Mouse (Mus musculus) frontal cortex, adult 2 months (tissue): Measurements from ENCODE around the gene Rreb1. TPM values are rescaled to one million over a fixed set of nuclear protein-coding genes. Genes with fewer than 3 reads are reported as not detected.

ENCODE experiments used
- DNase-seq, 2 experiments: peaks; one replicate each; pipeline ENCODE4 v3.0.0; 2022; ENCODE audit warnings: low spot score in 1 of 2; ENCODE audit errors: extremely low spot score in 1 of 2
- polyA plus RNA-seq: library from polyadenylated mRNA; depleted of rRNA; stranded (reverse); fragments of >200 nt; gene quantifications from 2 replicates; pipeline ENCODE4 v1.2.3, GENCODE M21; 2012

The Rreb1 gene
- polyA plus RNA-seq, 1 experiment = 38.2 TPM

- DNase-seq = no peak
These were observed 94.1 kb downstream of the Rreb1 start for GRCm38 (mm10) chr13:37872142-37872835.

DNA sequence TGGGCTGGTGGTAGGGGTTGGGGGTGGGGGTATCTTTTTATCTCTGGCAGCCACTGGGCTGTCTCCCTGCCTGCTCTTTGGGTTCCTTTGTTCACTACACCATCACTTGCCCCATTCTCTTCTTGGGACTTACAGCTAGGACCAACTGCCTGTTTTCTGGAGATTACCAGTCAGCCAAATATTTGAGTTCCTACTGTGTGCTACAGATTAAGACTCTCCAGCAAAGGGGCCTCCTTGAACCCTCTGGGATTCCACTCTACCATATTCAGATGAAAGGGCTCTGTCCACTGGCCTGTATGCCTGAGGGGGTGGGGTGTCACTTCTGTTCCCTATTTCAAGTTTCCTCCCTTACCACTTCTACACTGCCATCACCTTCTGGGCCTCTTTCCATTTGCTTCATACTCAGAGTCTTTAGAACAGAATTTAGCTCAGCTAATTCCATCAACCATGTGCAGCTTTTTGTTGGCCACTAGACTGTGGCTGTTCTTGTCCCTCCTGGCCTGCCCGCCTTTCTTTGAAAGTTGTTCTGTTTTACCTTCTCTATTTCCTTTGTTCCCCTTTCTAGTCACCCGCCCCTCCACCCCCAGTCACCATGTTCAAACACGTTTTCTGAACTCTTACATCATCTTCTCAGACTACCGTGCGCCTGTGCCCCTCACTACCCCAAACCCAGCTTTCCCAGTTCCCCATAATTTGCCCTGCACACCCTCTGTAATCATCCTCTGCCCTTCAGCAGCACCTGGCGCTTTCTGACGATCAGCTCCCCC, 95.1 kb downstream of the Rreb1 start:
- DNase-seq = no peak

- DNase-seq = no peak
These were observed 97.7 kb downstream of the Rreb1 start for GRCm38 (mm10) chr13:37875919-37876318.

DNA sequence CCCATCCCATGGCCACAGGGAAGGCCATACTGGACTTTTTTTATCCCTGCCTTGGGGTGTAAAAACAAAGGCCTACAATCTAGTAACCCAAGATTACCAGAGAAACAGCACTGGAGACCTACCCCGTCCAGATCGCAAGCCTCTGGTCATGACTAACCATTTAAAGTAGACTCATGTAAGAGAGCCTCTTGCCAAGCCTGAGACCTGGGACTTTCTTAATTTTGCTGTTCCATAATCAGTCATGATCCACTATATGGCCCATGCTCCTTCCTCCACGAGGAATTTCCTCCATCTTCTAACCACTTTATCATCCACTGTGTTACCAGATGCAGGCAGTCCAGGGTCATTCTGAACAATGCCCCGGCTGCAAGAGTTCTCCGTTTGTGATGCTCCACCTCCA, 98.2 kb downstream of the Rreb1 start:
- DNase-seq = no peak

- no peak for DNase-seq
These were observed 98.6 kb downstream of the Rreb1 start for GRCm38 (mm10) chr13:37876836-37877235.

DNA sequence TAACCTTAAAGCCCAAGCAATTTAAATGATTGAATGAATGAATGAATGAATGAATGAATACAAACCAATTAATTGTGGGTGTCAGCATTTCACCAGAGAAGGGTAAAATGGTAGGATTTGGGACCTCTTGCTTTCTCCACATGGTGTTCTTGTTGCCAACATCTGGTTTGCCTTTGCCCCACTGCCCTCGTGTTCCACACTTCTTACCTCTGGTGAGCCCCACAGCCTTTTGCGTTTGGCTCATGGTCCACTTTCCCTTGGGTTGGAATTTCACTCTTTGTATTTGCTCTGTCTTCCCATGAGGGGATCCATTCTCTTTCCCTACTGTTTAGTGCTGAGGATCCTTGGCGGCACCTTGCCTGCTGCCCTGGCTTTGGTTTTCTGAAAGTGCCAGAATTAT, 99.0 kb downstream of the Rreb1 start:
- DNase-seq = no peak

- no peak for DNase-seq
These were observed 100.7 kb downstream of the Rreb1 start for GRCm38 (mm10) chr13:37878918-37879331.

GRCm38 (mm10) chr13:37879556-37879955, 101.4 kb downstream of the Rreb1 start:
- no peak for DNase-seq

GRCm38 (mm10) chr13:37880035-37880434, 101.8 kb downstream of the Rreb1 start:
- no peak for DNase-seq

DNA sequence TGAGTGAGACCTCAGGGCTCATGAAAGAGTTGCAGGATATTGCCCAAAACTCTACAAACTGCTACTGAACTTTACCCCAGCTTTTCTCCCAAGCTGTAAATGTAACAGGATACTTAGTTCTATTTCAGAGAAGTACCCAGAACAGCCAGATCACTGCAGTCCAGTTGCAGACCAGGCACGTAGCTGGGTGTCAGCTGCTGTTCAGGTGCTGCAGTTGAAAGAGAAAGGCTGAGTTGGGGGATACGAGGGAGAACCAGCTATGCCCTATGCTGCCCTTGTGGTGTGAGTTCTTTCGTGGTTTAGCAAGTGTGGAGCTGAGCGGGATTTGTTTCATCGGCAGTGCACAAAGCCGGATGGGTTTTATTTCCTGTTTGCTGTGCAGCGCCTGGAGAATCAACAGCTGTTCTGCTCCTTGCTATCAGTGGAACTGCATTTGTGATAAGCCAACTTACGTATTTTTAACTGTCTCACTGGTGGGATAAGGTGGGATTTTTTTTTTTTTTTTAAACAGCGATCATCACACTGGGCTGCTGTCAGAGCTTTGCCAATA, 102.5 kb downstream of the Rreb1 start:
- no peak for DNase-seq

DNA sequence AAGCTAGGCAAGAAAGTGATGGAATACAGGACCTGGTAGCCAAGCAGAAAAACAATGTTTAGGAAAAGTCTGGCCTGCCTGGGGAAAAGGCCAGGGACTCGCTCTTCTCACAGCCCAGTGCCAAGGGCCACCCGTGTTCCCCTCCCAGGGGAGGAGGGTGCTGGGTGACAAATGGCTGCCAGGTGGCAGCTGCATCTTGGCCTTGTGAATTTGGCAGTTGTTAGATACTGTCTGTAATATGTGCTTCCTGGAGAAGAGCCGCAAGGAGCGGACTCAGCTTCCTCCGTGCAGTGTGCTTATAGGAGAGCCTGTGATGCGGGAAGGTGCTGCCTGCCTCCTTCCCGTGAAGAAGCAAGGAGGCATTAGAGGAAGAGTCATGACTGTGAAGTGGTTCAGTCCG, 104.3 kb downstream of the Rreb1 start:
- DNase-seq = no peak

GRCm38 (mm10) chr13:37883008-37883407, 104.8 kb downstream of the Rreb1 start:
- DNase-seq = no peak

DNA sequence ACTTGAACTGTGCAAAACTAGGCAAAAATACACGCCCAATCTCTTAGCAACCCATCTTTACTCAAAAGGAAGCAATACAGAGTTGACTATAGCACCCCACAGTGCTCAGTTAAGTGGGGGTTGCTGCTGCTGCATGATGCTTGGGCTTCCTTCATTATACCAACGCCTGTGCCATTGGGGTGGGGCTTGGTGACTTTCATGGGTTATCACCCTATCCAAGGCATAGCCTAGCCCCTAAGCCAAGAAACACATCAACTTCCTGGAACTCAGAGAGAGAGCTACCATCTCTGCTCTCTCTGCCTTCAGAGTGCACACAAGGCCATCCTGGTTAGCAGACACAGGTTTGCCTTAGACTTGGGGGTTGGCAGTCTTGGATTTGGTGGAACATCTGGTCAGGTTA, 107.2 kb downstream of the Rreb1 start:
- DNase-seq = no peak

DNA sequence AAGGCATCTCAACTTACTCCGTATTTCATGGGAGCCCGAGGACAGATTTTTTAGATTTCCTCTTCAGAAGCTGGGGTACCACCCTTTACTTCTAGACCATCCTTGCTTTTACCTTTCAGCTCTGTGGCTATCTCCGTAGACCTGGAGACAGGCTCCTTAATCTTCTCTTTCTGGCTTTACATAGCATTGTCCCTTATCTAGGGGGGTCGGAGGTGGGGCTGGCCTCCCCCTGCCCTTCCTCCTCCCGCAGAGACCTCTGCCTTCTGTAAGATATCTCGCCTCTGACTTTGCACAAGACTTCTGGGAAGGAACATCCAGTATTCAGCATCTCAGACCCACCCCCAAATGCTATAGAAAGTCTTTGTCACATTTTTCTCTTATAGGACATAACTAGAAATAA, 107.8 kb downstream of the Rreb1 start:
- DNase-seq = no peak

- DNase-seq = no peak
These were observed 116.6 kb downstream of the Rreb1 start for GRCm38 (mm10) chr13:37894756-37895155.

DNA sequence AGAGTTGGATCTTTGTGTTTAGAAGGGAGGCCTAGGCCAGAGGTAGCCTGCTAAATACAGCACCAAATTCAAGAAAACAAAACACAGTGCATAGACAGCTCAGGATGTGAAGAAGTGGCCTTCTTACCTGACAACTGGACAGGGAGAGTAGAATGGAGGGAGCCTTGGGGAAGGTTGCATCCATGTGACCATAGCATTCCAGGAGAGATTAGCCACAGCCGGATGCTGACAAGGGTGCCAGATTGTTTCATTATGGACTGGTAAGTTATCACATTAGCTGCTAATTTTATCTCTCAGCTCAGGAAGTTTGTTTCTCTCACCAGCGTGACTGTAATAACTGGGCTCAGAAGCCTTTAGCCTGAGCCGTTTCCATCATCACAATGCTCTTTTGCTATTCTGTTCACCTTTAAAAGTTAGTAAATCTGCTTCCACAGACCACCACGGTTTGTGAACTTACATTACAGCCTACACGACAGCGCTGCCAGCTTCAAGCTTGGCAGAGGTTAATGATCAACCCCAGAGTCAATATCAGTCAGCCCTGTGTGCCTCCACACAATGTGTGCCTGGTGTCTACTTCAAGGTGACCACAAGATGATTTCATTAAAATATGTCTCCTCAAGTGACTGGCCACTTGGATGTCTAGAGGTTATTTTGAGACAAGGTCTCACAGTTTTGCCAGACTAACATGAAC, 117.5 kb downstream of the Rreb1 start:
- no peak for DNase-seq

- DNase-seq = no peak
These were observed 118.2 kb downstream of the Rreb1 start for GRCm38 (mm10) chr13:37896423-37896822.

GRCm38 (mm10) chr13:37898772-37899171, 120.6 kb downstream of the Rreb1 start:
- DNase-seq = no peak

- no peak for DNase-seq
These were observed 124.8 kb downstream of the Rreb1 start for GRCm38 (mm10) chr13:37903036-37903435.

DNA sequence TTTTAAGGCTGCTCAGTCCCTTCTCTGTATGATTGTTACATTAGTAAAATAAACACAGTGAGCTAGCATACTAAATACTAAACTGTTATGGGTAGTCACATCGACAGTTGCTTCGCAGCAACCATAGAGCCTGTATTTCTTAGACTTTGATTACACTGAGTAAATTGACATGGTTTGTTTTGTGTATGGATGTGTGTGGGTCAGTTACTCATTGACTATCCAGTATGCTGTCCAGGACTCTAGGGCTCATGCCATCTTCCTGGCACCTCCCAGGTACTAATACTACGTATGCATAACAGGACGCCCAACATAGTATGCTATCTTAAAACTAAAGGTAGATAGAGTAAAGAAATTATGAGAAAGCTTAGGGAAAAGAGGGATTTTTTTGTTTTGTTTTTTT, 125.3 kb downstream of the Rreb1 start:
- DNase-seq = no peak

- no peak for DNase-seq
These were observed 126.2 kb downstream of the Rreb1 start for GRCm38 (mm10) chr13:37904436-37904835.
